Mouse (Mus musculus) megakaryocyte, embryonic 14.5 days (primary cell): ENCODE measurements at regions not wholly inside any gene's neighbourhood (a gene's known extent, or its start where the extent isn't known, plus 50 kb on each side); places are given as distances from the start of the nearest gene placed in this dataset.

Experiments used
- H3K27me3 ChIP-seq: replicated peaks from 2 replicates; pipeline ENCODE3; 2012; ENCODE audit warnings: inconsistent platforms
- H3K36me3 ChIP-seq: replicated peaks from 2 replicates; pipeline ENCODE3; 2012; ENCODE audit warnings: low read length, inconsistent platforms, mixed read lengths
- H3K4me1 ChIP-seq: 2 replicates; pipeline ENCODE4 v1.6.1; 2012; ENCODE audit warnings: inconsistent platforms
- H3K4me3 ChIP-seq: replicated peaks from 2 replicates; pipeline ENCODE3; 2012; ENCODE audit warnings: moderate library complexity, mild to moderate bottlenecking, inconsistent platforms
- H3K9me3 ChIP-seq: 2 replicates; pipeline ENCODE4 v1.6.1; 2012; ENCODE audit warnings: inconsistent platforms
- FLI1 ChIP-seq: IDR thresholded peaks from 2 replicates; pipeline ENCODE4 v1.6.1; 2012; ENCODE audit warnings: low read length, inconsistent platforms, mixed read lengths
- GATA1 ChIP-seq: IDR thresholded peaks from 3 replicates; pipeline ENCODE4 v1.6.1; 2012; ENCODE audit warnings: mixed read lengths, low read length, inconsistent platforms, borderline replicate concordance

DNA sequence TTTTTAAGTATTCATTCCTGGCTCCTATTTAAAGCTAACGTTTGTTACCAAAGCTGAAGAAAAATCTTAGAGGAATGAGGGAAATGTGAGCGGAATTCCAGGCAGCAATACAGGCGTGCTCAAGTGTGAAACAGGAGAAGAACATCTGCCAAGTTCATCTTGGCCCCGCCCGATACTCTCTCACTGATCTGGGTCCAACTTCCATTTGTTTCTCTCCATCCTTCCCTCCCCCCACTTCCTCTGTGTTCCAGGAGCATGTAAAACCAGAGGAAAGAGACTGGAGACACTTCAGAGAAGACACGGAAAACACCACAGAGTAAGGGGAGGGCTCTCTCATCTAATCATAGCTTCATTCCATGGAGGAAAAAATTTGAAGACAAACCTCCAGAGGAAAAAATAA is 346.7 kb downstream of the Gm11361 start:
- Histone ChIP-seq H3K36me3 (no peaks in the 10 kb centered on the region), H3K4me1 (peaks cover 41% of the 10 kb centered on the region), H3K9me3 (no peaks in the 10 kb centered on the region), H3K4me3 (no peak overlapping the region), H3K27me3 (no peaks in the 10 kb centered on the region)
- TF ChIP-seq FLI1, result no peak
- no peak for TF ChIP-seq GATA1

DNA sequence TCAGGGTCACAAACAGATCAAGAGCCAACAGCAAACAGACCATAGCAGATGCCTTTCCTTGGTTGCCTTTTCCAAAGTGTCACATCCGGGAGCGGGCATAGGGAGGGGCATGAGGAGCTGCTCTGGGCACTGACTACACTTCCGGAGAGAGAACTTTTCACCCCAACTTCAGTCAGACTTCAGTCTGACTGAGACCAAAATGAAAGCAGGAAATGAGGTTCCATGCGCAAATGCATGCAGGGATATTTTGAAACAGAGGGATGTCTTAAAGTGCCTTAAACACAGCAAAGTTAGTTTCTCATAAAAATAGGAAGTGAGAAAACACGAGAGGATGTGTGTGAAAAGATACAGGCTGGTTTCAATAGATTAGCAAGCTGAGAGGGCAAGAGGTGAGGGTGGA is 343.5 kb downstream of the Gm11361 start:
- TF ChIP-seq FLI1 (no peak), GATA1 (no peak)

DNA sequence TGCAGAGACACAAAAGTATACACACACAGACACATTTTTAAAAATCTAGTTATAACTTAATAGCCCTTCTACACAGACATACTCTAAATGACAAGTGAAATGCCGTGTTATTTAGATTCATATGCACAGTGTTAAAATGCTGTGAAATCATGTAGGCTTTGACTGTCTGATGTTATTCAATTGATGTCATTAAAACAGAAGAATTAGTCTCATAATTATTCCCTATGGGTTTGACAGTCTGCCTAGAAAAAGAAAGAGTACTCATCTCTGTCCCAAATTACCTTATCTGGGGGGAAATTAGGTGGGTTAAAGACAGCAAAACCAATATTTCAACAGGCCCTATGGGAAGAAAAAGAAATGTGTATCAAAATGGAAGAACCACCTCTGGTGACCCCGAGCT is 339.0 kb downstream of the Gm11361 start:
- H3K36me3 ChIP-seq, result peaks cover 3% of the 10 kb centered on the region
- TF ChIP-seq FLI1 (no peak), GATA1 (no peak)

More for the DNA sequence above, 343.5 kb downstream of the Gm11361 start:
- Histone ChIP-seq H3K36me3 (no peaks in the 10 kb centered on the region), H3K9me3 (no peaks in the 10 kb centered on the region), H3K27me3 (no peaks in the 10 kb centered on the region), H3K4me1 (peaks cover 19% of the 10 kb centered on the region), H3K4me3 (peak overlapping the region; percentile 66)

DNA sequence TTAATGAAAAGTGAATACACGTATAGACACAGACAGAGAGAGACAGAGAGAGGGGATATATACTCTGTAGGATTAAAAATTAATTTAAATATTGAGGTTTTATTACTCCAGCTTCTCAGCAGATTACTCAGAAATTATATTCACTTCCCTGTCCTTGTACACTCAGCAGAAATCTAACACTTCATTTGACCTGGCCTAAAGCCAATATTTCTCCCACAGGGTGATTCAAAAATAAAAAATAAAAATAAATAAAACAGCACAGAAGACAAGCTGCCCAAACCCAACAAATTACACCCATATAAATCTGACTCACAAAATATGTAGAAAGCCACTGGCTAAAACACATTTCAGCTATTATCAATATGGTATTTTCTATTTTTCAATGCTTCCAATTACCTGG is 334.8 kb downstream of the Gm11361 start:
- no peak overlapping the region for H3K4me3 ChIP-seq
- peaks cover 3% of the 10 kb centered on the region for H3K36me3 ChIP-seq
- H3K27me3 ChIP-seq, result no peaks in the 10 kb centered on the region
- TF ChIP-seq GATA1 (no peak), FLI1 (no peak)
- H3K4me1 ChIP-seq, result no peaks in the 10 kb centered on the region
- peaks cover 6% of the 10 kb centered on the region for H3K9me3 ChIP-seq

More for the DNA sequence above, 339.0 kb downstream of the Gm11361 start:
- peaks cover 6% of the 10 kb centered on the region for H3K9me3 ChIP-seq
- H3K4me1 ChIP-seq, result peaks cover 13% of the 10 kb centered on the region
- H3K4me3 ChIP-seq, result no peak overlapping the region
- no peaks in the 10 kb centered on the region for H3K27me3 ChIP-seq

DNA sequence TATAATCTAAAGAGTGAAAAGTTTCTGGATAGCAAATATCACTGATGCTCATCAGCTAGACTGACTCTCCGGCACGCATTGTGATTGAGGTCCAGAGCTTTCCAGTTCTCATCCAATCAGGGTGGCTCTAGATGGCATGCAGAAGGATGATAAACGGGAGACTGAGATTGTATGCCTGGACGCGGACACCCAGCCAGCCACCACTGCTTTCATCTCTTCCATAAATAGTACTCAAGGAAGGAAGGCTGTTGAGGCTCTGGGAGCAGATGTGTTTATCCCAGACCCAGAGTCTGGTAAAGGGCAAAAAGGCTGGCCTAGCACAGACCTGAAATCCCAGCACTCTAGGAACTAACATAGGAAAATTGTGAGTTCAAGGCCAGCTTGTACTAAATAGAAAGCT is 330.6 kb downstream of the Gm11361 start:
- Histone ChIP-seq H3K4me3 (no peak overlapping the region), H3K9me3 (no peaks in the 10 kb centered on the region), H3K4me1 (0 out of 2 replicates have a peak, but pooled peaks cover 5% of the 10 kb centered on the region), H3K27me3 (no peaks in the 10 kb centered on the region), H3K36me3 (no peaks in the 10 kb centered on the region)
- TF ChIP-seq FLI1 (no peak), GATA1 (no peak)

DNA sequence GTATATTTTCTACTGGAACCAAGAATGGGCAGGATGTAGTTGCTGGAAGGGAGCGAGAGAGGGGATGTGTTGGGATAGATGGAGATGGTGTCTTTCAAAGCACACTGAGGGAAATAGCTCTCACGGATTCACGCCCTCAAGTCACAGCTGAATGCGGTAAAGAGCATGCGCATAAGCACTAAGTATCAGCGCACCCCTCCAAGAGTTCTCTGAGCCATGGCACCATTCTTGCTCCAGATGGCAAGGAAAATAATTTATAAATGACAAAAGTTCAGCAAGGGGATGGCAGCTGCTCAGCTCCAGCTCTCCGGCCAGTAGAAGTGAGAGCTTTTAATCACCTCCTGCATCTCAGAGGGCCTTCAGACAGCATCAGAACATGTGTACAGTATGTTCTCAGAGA is 329.4 kb downstream of the Gm11361 start:
- no peak for TF ChIP-seq FLI1
- no peak for TF ChIP-seq GATA1
- no peaks in the 10 kb centered on the region for H3K36me3 ChIP-seq
- no peak overlapping the region for H3K4me3 ChIP-seq
- H3K27me3 ChIP-seq, result no peaks in the 10 kb centered on the region
- 0 out of 2 replicates have a peak, but pooled peaks cover 5% of the 10 kb centered on the region for H3K4me1 ChIP-seq
- no peaks in the 10 kb centered on the region for H3K9me3 ChIP-seq

DNA sequence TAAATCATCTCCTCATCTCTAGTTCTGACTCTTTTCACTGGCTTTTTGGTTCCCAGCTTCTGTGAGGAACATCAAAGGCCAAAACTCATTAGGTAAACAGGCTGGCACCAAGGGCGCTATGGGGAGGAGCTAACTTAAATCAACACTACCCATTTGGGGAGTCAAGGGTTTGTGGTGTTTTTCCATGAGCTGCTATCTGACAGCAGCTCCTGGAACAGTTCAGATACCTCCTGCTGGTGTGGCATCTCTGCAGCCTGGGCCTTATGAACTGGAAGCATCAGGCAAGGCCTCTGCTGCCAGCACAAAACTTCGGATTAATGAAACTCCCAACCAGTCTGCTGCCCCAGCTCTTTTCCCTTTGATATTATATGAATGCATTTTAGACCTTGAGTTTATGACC is 328.8 kb downstream of the Gm11361 start:
- TF ChIP-seq GATA1, result no peak
- Histone ChIP-seq H3K4me3 (no peak overlapping the region), H3K9me3 (no peaks in the 10 kb centered on the region), H3K36me3 (no peaks in the 10 kb centered on the region), H3K4me1 (0 out of 2 replicates have a peak, but pooled peaks cover 5% of the 10 kb centered on the region), H3K27me3 (no peaks in the 10 kb centered on the region)

DNA sequence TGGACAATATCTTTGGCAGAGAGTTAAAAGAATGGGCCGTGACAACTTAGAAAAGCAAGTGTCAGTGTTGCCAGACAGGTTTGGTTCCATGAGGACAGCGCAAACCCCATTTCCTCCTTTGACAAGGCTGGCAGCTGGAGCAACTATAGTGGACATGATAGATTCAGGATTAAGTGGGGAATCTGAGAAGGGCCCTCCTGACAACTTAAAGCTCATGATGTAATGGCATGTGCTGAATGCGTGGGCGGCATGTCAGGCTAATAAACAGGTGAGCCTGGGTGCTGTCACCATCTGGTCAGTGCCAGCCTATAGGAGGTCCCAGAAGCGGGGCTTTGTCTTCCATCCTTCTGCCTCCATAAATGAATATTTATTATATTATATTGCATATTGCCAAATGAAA is 326.3 kb downstream of the Gm11361 start:
- TF ChIP-seq FLI1, result no peak
- TF ChIP-seq GATA1, result no peak
- 0 out of 2 replicates have a peak, but pooled peaks cover 5% of the 10 kb centered on the region for H3K4me1 ChIP-seq
- no peaks in the 10 kb centered on the region for H3K27me3 ChIP-seq
- no peaks in the 10 kb centered on the region for H3K9me3 ChIP-seq
- H3K4me3 ChIP-seq, result no peak overlapping the region
- H3K36me3 ChIP-seq, result no peaks in the 10 kb centered on the region

DNA sequence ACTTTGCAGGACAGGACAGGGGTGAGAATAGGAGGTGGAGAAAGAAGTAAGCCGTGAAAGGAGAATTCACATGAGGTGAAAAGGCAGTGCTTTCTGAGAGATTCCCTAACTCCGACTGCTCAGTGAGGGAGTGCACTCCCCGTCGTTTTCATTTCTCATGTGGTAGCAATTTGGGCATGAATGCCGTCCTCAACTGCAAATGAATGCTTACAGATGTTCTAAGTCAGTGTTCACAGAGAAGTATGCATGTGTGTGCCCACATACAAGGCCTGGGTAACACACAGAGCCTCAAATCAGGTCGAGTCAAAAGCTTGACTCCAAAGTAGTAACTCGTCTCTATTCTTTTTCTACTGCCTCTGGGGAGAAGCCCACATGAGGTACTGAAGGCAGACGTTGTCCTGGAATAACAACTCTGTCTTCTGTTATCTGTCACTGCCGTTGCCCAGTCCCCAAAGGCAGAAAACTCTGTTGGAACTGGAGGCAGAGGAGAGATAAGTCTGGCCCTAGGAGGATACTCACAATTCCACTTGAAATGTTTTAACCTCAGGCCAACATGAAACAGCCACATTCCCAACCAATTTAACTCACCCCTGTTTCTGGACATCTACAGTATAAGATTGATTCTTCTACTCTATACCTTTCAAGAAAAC is 318.0 kb downstream of the Gm11361 start:
- Histone ChIP-seq H3K4me3 (no peak overlapping the region), H3K4me1 (peaks cover 31% of the 10 kb centered on the region), H3K9me3 (no peaks in the 10 kb centered on the region), H3K27me3 (no peaks in the 10 kb centered on the region), H3K36me3 (no peaks in the 10 kb centered on the region)
- TF ChIP-seq GATA1 (no peak), FLI1 (no peak)

DNA sequence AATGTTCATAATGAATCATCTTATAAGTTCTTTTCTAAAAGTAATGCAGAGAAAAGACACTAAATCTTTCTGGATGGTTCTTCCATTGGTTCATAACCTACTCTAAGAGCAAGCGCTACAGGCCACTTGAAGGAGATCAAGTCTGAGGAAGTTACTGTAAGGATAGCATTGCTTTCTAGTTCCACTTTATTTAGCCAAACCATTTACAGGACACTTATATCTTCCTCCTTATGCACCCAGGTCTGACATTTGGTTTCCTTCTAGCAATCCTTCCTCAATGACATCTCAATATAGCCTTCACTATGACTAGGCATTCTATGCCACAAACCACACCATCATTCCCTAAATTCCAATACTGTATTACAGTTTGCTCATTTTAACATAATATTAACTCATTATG is 316.0 kb downstream of the Gm11361 start:
- Histone ChIP-seq H3K4me3 (no peak overlapping the region), H3K4me1 (peaks cover 31% of the 10 kb centered on the region), H3K36me3 (no peaks in the 10 kb centered on the region), H3K9me3 (no peaks in the 10 kb centered on the region), H3K27me3 (no peaks in the 10 kb centered on the region)
- no peak for TF ChIP-seq GATA1
- TF ChIP-seq FLI1, result no peak
